Mouse (Mus musculus): ENCODE results near the gene Wfdc5.

DNA sequence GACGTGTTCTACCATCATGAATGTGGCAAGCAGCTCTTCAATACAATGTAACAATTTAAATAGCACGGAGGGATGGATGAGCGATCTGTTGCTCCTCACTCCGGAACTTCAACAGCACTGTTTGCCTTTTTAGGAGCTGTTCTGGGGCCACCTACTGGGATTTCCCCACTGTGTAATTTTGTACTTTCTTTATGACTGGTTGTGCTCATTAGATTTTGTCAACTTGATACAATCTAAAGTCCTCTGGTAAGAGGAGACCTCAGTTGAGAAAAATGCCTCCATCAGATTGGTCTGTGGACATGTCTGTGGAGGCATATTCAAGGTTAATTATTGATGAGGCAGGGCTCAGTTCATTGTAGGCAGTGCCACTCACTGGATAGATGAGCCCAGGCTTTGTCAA lies 28.4 kb upstream of the Wfdc5 start:
- TF ChIP-seq POLR2A (IDR thresholded peaks at IDR 0.05; ENCODE audit: insufficient read length, low read depth) (no peak), TCF12 (IDR thresholded peaks at IDR 0.05; ENCODE audit: insufficient read depth, poor library complexity, severe bottlenecking) (no peak), TCF3 (IDR thresholded peaks at IDR 0.05; ENCODE audit: insufficient read length, low read depth) (no peak)
